Mouse (Mus musculus) B cell, adult 62 days (primary cell): ENCODE data around the gene Sfr1. TPM values are rescaled to one million over a fixed set of nuclear protein-coding genes. Genes with fewer than 3 reads are reported as not detected.

Experiments
- total RNA-seq: library from RNA; stranded (reverse); gene quantifications from 4 replicates; pipeline ENCODE4 v1.2.4, GENCODE M21; 2023

The Sfr1 gene
- 97.7 to 107 TPM (median 99.9 TPM) in 4 replicates for total RNA-seq

DNA sequence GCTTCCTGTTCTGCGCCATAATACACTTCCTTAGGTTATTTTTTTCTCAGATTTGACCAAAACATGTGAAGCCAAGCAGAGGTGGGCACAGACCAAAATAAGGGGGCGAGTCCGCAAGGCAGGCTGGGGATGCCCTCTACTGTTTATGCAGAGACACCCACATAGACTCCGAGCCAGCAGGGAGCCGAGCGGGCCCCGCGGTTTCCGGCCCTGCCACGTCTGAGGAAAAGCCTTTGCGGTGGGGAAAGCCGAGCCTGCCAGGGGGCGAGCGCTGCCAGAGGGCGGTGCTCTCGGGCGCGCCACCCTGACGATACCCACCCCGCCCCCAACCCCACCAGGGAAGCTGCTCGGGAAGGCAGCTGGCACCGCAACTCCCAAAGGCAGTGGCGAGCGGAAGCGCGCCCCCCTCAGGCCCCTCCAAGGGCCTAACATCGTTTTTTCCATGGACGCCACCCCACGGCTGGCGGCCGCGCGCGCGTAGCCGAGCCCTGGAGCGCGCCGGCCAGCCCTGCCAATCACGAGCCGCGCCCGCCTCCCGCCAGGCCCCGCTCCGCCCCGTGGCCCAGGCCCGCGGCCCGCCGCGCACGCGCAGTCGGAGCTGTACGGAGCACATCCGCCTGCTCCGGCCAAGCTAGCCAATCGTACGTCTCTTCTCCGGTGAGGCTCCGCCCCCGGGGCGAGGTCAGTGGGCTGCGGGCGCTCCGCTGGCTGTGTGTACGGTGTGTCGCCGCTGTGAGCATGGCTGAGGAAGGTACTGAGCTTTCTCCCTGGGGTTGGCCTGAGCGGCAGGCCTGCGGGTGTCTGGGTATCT lies at the start of gene Sfr1:
Gene Sfr1 (plus strand): TSS at position 612 of the 811 bp plus-strand sequence.

DNA sequence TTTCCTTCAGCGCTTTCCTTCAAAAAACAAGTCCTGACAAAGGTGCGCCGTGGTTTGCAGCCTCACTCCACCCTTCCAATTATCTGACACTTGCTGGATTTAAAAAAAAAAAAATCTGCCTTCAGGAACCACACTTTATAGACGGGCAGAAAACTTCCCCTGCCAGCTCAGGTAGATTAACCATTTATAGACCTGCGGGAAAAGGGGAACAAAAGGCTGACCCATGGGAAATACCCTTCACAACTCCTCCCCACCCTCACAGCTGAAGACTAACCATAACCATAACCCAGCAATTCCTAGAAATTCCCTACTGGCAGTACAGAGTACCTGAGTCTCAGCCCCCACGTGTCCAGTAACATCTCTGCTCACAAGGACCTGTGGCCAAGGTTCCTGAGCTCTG lies 39.5 kb upstream of the Sfr1 start, which contains the start of gene Col17a1:
Gene Col17a1 (minus strand): TSS at position 101 of the 400 bp plus-strand sequence.

Other genes starting within 250 kb of the Sfr1 start
- gene Stn1, start 194.2 kb upstream of the Sfr1 start, total RNA-seq, result 16.9 to 20.4 TPM (median 17.4 TPM) in 4 replicates
- 37.0 to 43.6 TPM (median 41.2 TPM) in 4 replicates for gene Slk, start 152.0 kb upstream of the Sfr1 start, total RNA-seq
- gene Col17a1, start 39.6 kb upstream of the Sfr1 start, total RNA-seq, result 0.09 TPM in 1 of 4 replicates, not detected in the others
- 17.4 to 20.8 TPM (median 19.8 TPM) in 4 replicates for gene Gsto1, start 123.3 kb downstream of the Sfr1 start, total RNA-seq
- gene Gsto2, start 133.9 kb downstream of the Sfr1 start, total RNA-seq, result 0.56 TPM in 1 of 4 replicates, not detected in the others
- not detected in 4 replicates for gene Cfap43, start 187.6 kb downstream of the Sfr1 start, total RNA-seq
- gene Itprip, start 187.6 kb downstream of the Sfr1 start, total RNA-seq, result 328 to 367 TPM (median 347 TPM) in 4 replicates
- gene Cfap58, start 206.0 kb downstream of the Sfr1 start, total RNA-seq, result not detected in 4 replicates